Mouse (Mus musculus) brown adipose tissue, adult 24 weeks (tissue): ENCODE data around the gene Kmt5b. TPM values are rescaled to one million over a fixed set of nuclear protein-coding genes. Genes with fewer than 3 reads are reported as not detected.

ENCODE experiments used
- H3K27ac ChIP-seq: fragments of 200-500 bp; replicated peaks from 2 replicates; pipeline ENCODE4 v1.5.1; 2012; ENCODE audit warnings: low read depth, mild to moderate bottlenecking, low read length
- H3K4me1 ChIP-seq: fragments of 200-500 bp; 2 replicates; pipeline ENCODE4 v1.6.1; 2012; ENCODE audit warnings: low read length, mixed read lengths; ENCODE audit not compliant: control insufficient read depth, insufficient read depth, insufficient read length
- H3K4me3 ChIP-seq: fragments of 200-500 bp; 2 replicates; pipeline ENCODE4 v1.5.1; 2012; ENCODE audit warnings: low read depth, mild to moderate bottlenecking, low read length, moderate library complexity; ENCODE audit not compliant: insufficient read depth
- polyA plus RNA-seq: library from polyadenylated mRNA; stranded (reverse); fragments of >200 nt; gene quantifications from 2 replicates; pipeline ENCODE4 v1.2.4, GENCODE M21; 2012; ENCODE audit not compliant: missing spikeins, insufficient read depth, insufficient read length

The Kmt5b gene
- polyA plus RNA-seq, 1 experiment: 20.4 TPM

GRCm38 (mm10) chr19:3845339-3845738, 78.1 kb downstream of the Kmt5b start:
- Histone ChIP-seq H3K4me1 (no peaks in the 10 kb centered on the region), H3K4me3 (no peak overlapping the region), H3K27ac (no peak overlapping the region)

DNA sequence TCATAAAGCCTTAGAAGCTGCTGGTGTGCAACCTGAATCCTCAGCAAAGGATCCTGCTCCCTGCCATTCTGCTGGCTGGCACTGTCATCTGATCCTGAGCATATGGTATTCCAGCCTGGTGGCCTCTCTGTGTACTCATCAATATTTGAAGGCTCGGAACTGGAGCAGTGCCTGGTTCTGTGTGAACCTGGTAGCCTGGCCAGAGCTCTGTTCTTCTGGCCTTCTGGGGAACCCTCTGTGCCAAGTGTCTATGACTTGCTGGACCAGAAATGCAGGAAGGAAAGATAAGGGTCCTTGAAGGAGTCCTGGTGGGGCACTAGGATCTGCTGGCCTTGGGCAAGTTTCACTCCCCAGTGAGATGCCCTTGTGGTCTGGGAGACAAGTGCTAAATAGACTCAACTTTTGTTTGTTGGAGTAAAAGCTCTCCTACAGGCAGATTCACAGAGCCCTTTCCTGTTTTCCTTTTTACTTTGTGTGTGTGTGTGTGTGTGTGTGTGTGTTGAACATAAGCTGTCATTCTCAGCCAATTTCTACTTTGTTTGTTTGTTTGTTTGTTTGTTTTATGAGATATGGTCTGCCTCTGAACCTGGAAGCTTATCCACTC, 78.7 kb downstream of the Kmt5b start:
- no peak overlapping the region for H3K27ac ChIP-seq

GRCm38 (mm10) chr19:3846676-3847604, 79.7 kb downstream of the Kmt5b start:
- Histone ChIP-seq H3K27ac (no peak overlapping the region), H3K4me3 (no peak overlapping the region), H3K4me1 (no peaks in the 10 kb centered on the region)

More for the DNA sequence above, 78.7 kb downstream of the Kmt5b start:
- H3K4me1 ChIP-seq: no peaks in the 10 kb centered on the region
- no peak overlapping the region for H3K4me3 ChIP-seq

DNA sequence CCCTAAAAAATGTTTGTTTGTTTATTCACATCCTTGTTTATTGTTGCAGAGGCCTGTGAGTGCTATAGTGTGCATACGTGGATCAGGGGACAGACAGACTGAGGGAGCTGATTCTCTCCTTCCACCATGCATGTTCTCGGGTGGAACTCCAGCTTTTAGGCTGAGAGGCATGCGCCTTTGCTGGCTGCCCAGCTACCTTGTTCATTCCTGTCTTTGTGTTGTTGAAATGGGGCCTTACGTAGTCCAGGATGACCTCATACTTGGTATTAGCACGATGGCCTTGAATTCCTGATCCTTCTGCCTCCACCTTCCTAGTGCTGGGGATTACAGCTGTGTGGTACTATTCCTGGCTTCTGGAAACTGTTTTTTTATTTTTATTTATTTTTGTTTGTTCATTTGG, 80.5 kb downstream of the Kmt5b start:
- H3K4me1 ChIP-seq: no peaks in the 10 kb centered on the region
- no peak overlapping the region for H3K4me3 ChIP-seq
- no peak overlapping the region for H3K27ac ChIP-seq

GRCm38 (mm10) chr19:3848207-3848808, 81.1 kb downstream of the Kmt5b start:
- peaks cover 3% of the 10 kb centered on the region; the same call in 1 of the 2 replicates for H3K4me1 ChIP-seq
- no peak overlapping the region for H3K27ac ChIP-seq
- H3K4me3 ChIP-seq: no peak overlapping the region

DNA sequence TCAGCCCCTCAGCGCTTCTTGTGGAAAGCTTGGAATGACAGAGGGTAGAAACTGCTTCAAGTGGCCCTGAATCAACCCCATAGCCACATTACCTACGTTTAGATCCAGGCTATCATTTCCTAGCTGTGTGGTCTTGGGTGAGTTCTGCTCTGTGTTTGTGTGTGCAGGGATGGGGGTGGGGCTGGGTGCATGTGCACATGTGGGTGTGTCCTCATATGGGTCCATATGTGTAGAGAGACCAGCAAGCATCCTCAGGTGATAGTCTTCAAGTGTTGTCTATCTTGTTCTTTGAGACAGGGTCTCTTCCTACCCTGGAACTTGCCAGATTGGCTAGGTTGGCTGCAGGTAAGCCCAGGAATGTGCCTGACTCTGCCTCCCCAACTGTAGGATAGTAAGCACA, 82.0 kb downstream of the Kmt5b start:
- no peak overlapping the region for H3K27ac ChIP-seq

GRCm38 (mm10) chr19:3850076-3850475, 82.9 kb downstream of the Kmt5b start:
- Histone ChIP-seq H3K4me1 (peaks cover 3% of the 10 kb centered on the region; the same call in 1 of the 2 replicates), H3K4me3 (no peak overlapping the region), H3K27ac (no peak overlapping the region)

More for the DNA sequence above, 82.0 kb downstream of the Kmt5b start:
- Histone ChIP-seq H3K4me3 (no peak overlapping the region), H3K4me1 (peaks cover 3% of the 10 kb centered on the region; the same call in 1 of the 2 replicates)

DNA sequence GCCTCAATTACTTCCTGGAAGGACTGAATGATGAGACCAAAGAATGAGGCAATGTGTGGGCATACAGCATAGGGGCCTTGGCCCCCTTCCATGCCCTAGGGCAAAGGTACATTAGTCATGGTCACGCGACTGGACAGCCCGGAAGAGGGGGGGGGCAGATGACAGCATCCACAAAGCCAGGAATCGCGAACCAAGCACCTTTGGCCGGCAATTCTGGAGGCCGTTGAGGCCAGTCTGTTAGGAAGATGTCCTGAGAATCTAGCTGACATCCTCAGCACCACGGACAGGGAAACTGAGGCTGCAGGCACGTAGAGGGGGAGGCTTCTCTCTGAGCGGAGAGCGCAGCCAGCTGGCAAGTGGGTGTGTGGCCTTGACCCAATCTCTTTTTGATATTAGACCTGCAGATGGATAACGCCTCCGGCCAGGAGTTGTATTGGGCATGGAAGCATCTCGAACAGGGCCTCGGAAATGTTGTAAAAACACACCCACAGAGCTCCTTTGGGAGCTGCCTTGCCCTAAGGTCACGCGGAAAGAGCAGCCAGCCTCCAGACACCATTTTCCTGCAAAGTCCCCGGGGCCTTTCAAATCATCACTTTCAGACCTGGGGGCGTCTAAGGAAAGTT, 83.7 kb downstream of the Kmt5b start:
- Histone ChIP-seq H3K27ac (no peak overlapping the region), H3K4me1 (peaks cover 3% of the 10 kb centered on the region; the same call in 1 of the 2 replicates), H3K4me3 (peak overlapping the region; percentile 68)

GRCm38 (mm10) chr19:3851502-3851962, 84.3 kb downstream of the Kmt5b start, which contains the start of gene Chka:
TSS of gene Chka (plus strand) at chr19:3851773.
- Histone ChIP-seq H3K27ac (peak within 1 kb of the TSS; percentile 21; the same call in 1 of the 2 replicates), H3K4me1 (peaks cover 3% of the 10 kb centered on the region; the same call in 1 of the 2 replicates)

DNA sequence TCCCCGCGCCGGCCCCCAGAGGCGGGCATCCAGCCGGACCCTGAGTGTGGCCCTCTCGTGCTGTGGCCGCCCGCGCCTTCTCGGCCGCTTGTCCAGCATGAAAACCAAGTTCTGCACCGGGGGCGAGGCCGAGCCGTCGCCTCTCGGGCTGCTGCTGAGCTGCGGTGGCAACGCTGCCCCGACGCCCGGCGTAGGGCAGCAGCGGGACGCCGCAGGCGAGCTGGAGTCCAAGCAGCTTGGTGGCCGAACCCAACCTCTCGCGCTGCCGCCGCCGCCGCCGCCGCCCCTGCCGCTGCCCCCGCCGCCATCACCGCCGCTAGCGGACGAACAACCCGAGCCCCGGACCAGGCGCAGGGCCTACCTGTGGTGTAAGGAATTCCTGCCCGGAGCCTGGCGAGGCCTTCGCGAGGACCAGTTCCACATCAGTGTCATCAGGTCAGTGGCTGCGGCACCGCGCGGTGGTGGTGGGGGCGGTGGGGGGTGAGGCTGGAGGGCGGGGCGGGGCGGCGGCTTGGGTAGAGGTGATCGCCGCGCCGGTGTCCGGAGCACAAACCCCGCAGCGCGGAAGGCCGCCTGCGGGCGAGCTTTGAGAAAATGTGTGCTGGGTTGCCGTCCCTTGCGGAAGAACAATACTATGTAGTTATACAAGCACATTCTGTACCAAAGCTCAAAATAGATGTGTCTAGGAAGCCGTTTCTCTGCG, 84.9 kb downstream of the Kmt5b start:
- peak overlapping the region; percentile 88 for H3K4me3 ChIP-seq
- peaks cover 3% of the 10 kb centered on the region; the same call in 1 of the 2 replicates for H3K4me1 ChIP-seq
- H3K27ac ChIP-seq: peak overlapping the region; percentile 21; the same call in 1 of the 2 replicates

More at GRCm38 (mm10) chr19:3851502-3851962, 84.3 kb downstream of the Kmt5b start, which contains the start of gene Chka:
- H3K4me3 ChIP-seq: peak within 1 kb of the TSS; percentile 88

DNA sequence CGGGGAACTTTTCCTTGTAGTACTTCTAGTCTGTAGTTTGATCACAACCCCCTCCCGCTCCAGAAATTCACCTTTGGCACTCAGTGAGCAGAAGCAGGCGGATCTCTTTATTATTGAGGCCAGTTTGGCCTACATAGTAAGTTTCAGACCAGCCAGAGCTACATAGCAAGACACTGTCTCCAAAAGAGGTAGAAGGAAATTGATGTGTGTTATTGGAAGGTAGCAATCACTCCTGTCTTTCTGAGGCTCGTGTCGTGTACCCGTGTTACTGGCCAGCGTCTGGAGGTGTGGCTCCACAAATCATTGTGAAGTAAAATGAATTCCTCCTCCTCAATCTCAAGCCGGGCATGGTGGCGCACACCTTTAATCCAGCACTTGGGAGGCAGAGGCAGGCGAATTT, 85.9 kb downstream of the Kmt5b start:
- no peak overlapping the region for H3K4me3 ChIP-seq
- H3K4me1 ChIP-seq: peaks cover 3% of the 10 kb centered on the region; the same call in 1 of the 2 replicates
- H3K27ac ChIP-seq: no peak overlapping the region

DNA sequence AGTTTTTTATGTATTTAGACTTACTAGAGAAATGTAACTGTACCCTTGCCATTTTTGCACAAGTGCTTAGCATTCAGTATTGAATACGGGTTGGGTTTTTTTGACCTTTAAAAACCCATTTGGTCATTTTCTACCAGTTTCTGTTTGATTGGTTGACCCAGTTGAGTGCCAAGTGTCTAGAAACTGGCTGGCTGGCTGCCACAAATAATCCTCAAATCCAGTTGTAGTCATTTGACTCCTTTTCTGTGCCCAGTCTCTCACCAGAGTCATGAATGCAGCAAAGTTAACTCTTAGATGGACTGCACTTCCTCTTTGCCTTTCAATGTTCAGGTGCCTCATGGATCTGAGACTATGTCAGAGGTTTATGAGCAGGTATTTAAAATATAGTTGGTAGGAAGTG, 86.7 kb downstream of the Kmt5b start:
- Histone ChIP-seq H3K4me3 (no peak overlapping the region), H3K4me1 (peaks cover 3% of the 10 kb centered on the region; the same call in 1 of the 2 replicates), H3K27ac (no peak overlapping the region)

DNA sequence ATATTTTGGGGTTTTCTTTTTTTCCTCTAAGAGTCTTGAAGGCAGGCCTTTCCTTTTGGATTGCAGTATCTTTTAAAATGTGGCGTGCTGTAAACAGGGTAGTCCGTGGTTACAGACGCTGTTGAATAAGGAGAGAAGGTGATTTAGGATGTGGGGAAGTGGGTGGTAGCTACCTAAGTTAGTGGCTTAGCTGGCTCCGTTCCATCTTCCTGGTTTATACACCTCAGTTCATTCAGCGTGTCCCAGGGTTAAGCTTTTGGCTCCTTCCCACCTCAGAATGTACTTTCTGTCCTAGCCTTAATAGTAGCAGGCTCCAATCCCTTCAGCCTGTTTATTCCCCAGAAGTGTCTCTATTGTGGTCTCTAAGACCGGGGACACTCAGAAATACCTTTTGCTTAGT, 87.9 kb downstream of the Kmt5b start:
- Histone ChIP-seq H3K4me3 (no peak overlapping the region), H3K27ac (no peak overlapping the region), H3K4me1 (peaks cover 3% of the 10 kb centered on the region; the same call in 1 of the 2 replicates)

DNA sequence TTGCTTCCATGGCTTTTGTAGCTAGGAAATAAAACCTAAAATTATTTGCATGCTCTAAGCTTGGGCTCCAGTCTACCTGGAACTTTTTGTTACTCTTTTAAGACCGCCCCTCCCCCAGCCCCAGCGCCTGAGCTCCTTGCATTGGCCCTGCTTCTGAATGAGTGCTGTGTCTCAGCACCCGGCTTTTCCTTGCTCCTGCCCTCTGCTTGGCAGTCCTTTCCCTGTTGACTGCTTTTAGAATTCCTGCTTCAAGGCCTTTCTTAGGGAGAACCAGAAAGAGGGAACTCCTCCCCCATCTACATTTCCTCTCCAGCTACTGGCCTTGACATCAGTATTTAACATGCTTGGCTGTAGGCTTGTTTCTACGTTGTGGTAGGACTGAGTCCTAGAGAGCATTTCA, 88.4 kb downstream of the Kmt5b start:
- peaks cover 3% of the 10 kb centered on the region; the same call in 1 of the 2 replicates for H3K4me1 ChIP-seq
- H3K27ac ChIP-seq: no peak overlapping the region
- no peak overlapping the region for H3K4me3 ChIP-seq
